Mouse (Mus musculus): Measurements from ENCODE around the gene Kbtbd4. TPM values are rescaled to one million over a fixed set of nuclear protein-coding genes. Genes with fewer than 3 reads are reported as not detected.

Kbtbd4 gene
- polyA plus RNA-seq, 1 experiment from 2014 or later = 49.5 TPM

DNA sequence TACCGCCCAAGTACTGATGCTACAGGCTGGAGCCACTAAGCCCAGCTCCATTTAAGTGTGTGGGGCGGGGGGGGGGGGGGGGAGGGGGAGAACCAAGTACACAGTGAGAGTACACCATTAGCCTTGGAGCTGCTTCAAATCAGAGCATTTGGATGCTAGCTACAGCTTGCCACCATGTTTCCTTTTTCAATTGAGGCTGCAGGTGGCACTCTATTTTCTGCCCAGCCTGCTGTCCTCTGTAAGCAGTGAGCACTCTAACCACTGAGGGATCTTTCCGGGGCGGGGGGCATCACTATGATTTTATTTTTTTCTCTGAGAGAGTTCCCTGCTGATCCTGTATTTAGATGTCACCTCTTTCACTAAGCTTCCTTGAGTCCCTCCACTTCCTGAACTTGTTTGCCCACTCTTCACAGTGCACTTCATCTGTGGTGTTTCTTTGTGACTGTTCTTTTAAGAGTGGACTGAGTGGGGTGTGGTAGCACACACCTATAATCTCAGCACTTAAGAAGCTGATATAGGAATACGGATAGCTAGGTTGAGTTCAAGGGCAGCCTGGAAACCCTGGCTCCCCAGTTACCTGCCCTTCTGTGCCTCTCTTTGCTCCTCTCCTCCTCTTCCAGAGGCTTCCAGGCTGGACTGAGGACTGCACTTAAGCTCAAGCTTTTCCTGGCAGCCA is 26.8 kb upstream of the Kbtbd4 start:
- no peak overlapping the region for H3K27ac ChIP-seq (ENCODE audit: low read depth, low read length)
- H3K27me3 ChIP-seq (ENCODE audit: control insufficient read depth, insufficient read depth, low read length) = peaks cover 4% of the 10 kb centered on the region; the same call in 1 of the 2 replicates
- H3K9ac ChIP-seq (ENCODE audit: low read length) = no peak overlapping the region
- no peaks in the 10 kb centered on the region for H3K9me3 ChIP-seq (ENCODE audit: control insufficient read depth, low read length)
- H3K4me1 ChIP-seq (ENCODE audit: control insufficient read depth, insufficient read depth, low read length) = no peaks in the 10 kb centered on the region
- H3K36me3 ChIP-seq (ENCODE audit: control insufficient read depth, insufficient read depth, low read length) = no peaks in the 10 kb centered on the region
- ATAC-seq (ENCODE audit: insufficient read depth, low FRiP score, low TSS enrichment) (no peak), DNase-seq (ENCODE audit: low spot score) (no peak)
- no peak overlapping the region for H3K4me2 ChIP-seq (ENCODE audit: low read depth)
- H3K4me3 ChIP-seq (ENCODE audit: low read depth, low read length) = no peak overlapping the region
- 63% methylated on average over 5 of the region's 5 CpGs for WGBS

DNA sequence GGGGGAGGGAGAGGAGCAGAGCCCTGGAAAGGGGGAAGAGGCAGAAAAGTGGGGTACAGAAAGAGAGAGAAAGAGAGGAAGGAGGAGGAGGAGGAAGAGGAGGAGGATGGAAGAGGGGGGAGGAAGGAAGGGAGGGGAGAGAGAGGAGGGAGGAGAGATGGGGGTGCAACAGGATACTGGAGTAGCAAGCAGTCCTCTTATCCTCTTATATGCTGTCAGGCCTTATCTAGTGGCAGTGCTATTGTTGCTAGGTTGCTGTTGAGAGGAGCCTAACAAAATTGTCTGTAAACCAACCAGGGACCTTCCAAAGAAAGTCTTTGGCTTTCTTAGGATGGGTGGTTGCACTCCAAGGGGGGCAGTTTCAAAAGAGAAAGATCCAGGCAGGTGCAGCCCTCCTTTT is 25.1 kb upstream of the Kbtbd4 start:
- Histone ChIP-seq H3K4me1 (ENCODE audit: control insufficient read depth, insufficient read depth, low read length) (no peaks in the 10 kb centered on the region), H3K27ac (ENCODE audit: low read depth, low read length) (no peak overlapping the region), H3K9me3 (ENCODE audit: control insufficient read depth, low read length) (no peaks in the 10 kb centered on the region), H3K36me3 (ENCODE audit: control insufficient read depth, insufficient read depth, low read length) (no peaks in the 10 kb centered on the region), H3K4me2 (ENCODE audit: low read depth) (no peak overlapping the region), H3K4me3 (ENCODE audit: low read depth, low read length) (no peak overlapping the region), H3K9ac (ENCODE audit: low read length) (no peak overlapping the region), H3K27me3 (ENCODE audit: control insufficient read depth, insufficient read depth, low read length) (peaks cover 4% of the 10 kb centered on the region; the same call in 1 of the 2 replicates)
- DNase-seq (ENCODE audit: low spot score) = no peak
- ATAC-seq (ENCODE audit: insufficient read depth, low FRiP score, low TSS enrichment) = no peak

DNA sequence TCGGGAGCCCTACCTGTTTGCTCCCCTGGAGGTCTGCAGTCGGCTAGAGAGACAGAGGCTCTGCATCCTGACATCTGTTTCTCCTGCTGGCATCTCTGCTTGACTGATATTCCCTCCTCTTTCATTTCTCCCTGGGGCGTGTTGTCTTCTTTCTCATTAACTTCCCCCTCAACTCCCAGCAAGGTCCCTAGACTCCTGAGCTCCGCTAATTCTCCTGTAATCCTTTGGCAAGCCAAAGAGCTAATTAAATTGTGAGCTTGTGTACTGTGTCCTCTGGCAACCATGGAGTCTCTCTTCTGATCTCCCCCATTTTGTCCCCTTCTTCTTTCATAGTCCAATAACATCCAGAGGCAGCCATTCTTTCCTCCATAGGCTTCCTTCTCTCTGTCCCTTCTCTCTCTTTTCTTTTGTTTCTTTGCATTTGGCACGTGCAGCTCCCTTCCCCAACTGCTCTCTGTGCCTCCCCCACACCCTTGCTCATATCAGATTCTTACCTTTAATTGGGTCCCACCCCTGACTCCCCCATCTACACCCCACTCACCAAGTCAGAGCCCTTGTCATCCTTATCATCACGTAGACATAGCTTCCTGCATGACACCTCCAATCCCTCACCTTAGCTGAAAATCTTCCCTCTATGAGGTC is 24.3 kb upstream of the Kbtbd4 start:
- Histone ChIP-seq H3K36me3 (ENCODE audit: control insufficient read depth, insufficient read depth, low read length) (no peaks in the 10 kb centered on the region), H3K27ac (ENCODE audit: low read depth, low read length) (no peak overlapping the region), H3K9ac (ENCODE audit: low read length) (no peak overlapping the region), H3K4me3 (ENCODE audit: low read depth, low read length) (no peak overlapping the region), H3K27me3 (ENCODE audit: control insufficient read depth, insufficient read depth, low read length) (peaks cover 4% of the 10 kb centered on the region), H3K9me3 (ENCODE audit: control insufficient read depth, low read length) (no peaks in the 10 kb centered on the region), H3K4me1 (ENCODE audit: control insufficient read depth, insufficient read depth, low read length) (no peaks in the 10 kb centered on the region), H3K4me2 (ENCODE audit: low read depth) (no peak overlapping the region)
- WGBS = 43% methylated on average over 6 of the region's 6 CpGs
- DNase-seq (ENCODE audit: low spot score) (no peak), ATAC-seq (ENCODE audit: insufficient read depth, low FRiP score, low TSS enrichment) (no peak)

DNA sequence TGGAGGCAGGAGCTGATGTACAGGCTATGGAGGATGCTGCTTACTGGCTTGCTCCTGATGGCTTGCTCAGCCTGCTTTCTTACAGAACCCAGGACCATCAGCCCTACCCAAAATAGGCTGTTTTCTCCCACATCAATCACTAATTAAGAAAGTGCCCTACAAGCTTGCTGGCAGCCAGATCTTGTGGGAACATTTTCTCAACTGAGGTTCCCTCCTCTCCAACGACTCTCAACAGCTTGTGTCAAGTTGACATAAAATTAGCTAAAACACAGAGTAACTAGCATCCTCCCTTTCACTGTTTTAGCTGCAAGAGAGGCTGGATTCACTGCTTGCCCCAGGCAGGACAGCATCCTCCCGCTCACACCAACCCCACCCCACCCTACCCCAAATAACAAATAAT is 22.7 kb upstream of the Kbtbd4 start:
- 0 out of 2 replicates have a peak, but pooled peaks cover 3% of the 10 kb centered on the region for H3K4me1 ChIP-seq (ENCODE audit: control insufficient read depth, insufficient read depth, low read length)
- H3K4me3 ChIP-seq (ENCODE audit: low read depth, low read length) = no peak overlapping the region
- H3K9ac ChIP-seq (ENCODE audit: low read length) = no peak overlapping the region
- peaks cover 14% of the 10 kb centered on the region for H3K27me3 ChIP-seq (ENCODE audit: control insufficient read depth, insufficient read depth, low read length)
- H3K36me3 ChIP-seq (ENCODE audit: control insufficient read depth, insufficient read depth, low read length) = no peaks in the 10 kb centered on the region
- 86% methylated on average over 2 of the region's 2 CpGs for WGBS
- no peaks in the 10 kb centered on the region for H3K9me3 ChIP-seq (ENCODE audit: control insufficient read depth, low read length)
- H3K27ac ChIP-seq (ENCODE audit: low read depth, low read length) = no peak overlapping the region
- H3K4me2 ChIP-seq (ENCODE audit: low read depth) = no peak overlapping the region
- DNase-seq (ENCODE audit: low spot score) (no peak), ATAC-seq (ENCODE audit: insufficient read depth, low FRiP score, low TSS enrichment) (no peak)

DNA sequence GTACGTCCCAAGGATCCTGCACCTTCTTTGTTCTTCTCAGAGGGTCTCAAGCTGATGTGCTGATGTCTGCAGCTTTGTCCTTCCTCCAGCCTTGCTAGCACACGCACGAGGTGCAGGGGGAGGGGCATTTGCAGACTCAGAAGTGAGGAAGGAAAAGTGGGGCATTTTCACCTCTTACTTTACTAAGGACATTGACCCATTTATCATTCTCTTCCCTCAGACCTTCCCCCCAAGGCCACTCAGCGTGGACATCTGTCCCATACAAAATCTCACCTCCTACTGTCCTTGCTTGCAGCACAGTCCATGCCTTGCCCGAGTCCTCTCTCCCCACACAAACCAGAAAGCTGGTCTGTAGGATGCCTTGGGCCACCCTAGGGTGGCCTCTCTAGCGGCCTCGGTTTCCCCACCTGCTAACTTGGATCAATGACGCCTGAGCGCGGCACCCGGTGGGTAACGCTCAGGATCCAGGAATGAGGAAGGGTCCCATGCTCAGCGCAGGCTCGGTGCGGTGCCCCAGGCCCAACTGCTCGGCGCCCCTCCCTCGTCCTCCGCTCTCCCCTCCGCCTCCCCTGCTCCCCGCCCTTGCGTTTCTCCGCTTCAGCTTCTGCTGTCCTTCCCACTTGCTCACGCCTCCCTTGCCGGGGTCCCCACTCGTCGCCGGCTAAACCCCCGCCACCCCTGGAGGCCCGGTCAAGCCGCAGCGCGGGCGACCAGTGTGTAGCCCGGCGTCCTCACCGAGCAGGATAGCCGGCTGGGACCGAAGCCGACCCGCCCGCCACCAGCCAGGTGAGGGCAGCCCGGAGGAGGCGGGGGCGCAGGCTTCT is 19.1 kb upstream of the Kbtbd4 start, which contains the start of gene C1qtnf4:
Gene C1qtnf4 (plus strand): TSS at position 643 of the 824 bp plus-strand sequence.
- Histone ChIP-seq H3K27me3 (ENCODE audit: control insufficient read depth, insufficient read depth, low read length) (peaks cover 39% of the 10 kb centered on the region), H3K4me1 (ENCODE audit: control insufficient read depth, insufficient read depth, low read length) (peaks cover 5% of the 10 kb centered on the region; the same call in 1 of the 2 replicates), H3K27ac (ENCODE audit: low read depth, low read length) (0 out of 2 replicates have a peak within 1 kb of the TSS, but pooled peaks have one; percentile 27), H3K4me3 (ENCODE audit: low read depth, low read length) (peak within 1 kb of the TSS; percentile 55), H3K9me3 (ENCODE audit: control insufficient read depth, low read length) (no peaks in the 10 kb centered on the region), H3K9ac (ENCODE audit: low read length) (peak within 1 kb of the TSS; percentile 72), H3K36me3 (ENCODE audit: control insufficient read depth, insufficient read depth, low read length) (no peaks in the 10 kb centered on the region), H3K4me2 (ENCODE audit: low read depth) (peak within 1 kb of the TSS; percentile 90)
- under 1% methylated on average over 44 of the region's 45 CpGs for WGBS
- DNase-seq (ENCODE audit: low spot score) (peak; percentile 63), ATAC-seq (ENCODE audit: insufficient read depth, low FRiP score, low TSS enrichment) (peak; percentile 56)

DNA sequence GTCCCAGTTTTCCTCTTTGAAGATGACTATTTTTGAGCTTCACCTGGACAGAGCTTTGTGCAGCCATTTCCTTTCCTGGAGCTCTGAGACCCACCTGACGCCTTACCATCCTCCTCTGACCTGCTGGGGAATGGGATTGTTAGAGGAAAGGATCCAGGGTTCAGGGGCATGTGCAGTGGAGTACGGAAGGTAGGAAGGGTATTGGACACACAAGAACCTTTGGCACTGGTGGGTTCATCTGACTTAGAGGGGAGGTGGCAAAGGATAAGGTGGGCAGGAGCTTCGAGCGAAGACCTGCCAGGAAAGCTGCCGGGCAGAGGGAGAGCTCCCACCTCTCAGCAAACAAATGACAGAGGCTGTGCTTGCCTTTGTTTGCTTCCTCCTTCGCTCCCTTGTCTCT is 18.1 kb upstream of the Kbtbd4 start:
- peak overlapping the region; percentile 55 for H3K4me3 ChIP-seq (ENCODE audit: low read depth, low read length)
- no peak overlapping the region for H3K27ac ChIP-seq (ENCODE audit: low read depth, low read length)
- H3K27me3 ChIP-seq (ENCODE audit: control insufficient read depth, insufficient read depth, low read length) = peaks cover 42% of the 10 kb centered on the region
- ATAC-seq (ENCODE audit: insufficient read depth, low FRiP score, low TSS enrichment) (no peak), DNase-seq (ENCODE audit: low spot score) (no peak)
- WGBS = 29% methylated on average over 6 of the region's 6 CpGs
- peak overlapping the region; percentile 72 for H3K9ac ChIP-seq (ENCODE audit: low read length)
- peaks cover 5% of the 10 kb centered on the region; the same call in 1 of the 2 replicates for H3K4me1 ChIP-seq (ENCODE audit: control insufficient read depth, insufficient read depth, low read length)
- peak overlapping the region; percentile 90 for H3K4me2 ChIP-seq (ENCODE audit: low read depth)
- H3K36me3 ChIP-seq (ENCODE audit: control insufficient read depth, insufficient read depth, low read length) = no peaks in the 10 kb centered on the region
- H3K9me3 ChIP-seq (ENCODE audit: control insufficient read depth, low read length) = no peaks in the 10 kb centered on the region

DNA sequence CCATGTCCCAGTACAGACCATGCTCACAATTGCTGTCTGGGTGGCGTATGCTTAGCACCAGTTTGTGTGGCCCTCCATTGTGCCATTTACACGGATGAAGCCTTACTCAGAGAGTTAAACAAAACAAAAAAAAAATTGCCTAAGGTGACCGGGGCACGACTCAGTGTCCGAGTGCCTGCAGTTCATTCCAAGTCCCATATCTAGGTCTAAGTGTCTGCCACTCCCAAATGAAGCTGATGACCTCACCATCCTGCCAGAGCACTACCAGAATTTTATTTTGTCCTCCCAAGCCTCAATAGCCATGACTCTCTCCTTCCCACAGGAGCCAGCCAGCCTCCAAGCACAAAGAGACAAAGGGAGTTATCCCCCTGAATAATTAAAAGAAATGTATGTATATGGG is 16.9 kb upstream of the Kbtbd4 start:
- H3K27ac ChIP-seq (ENCODE audit: low read depth, low read length) = no peak overlapping the region
- peak overlapping the region; percentile 55; the same call in 1 of the 2 replicates for H3K4me3 ChIP-seq (ENCODE audit: low read depth, low read length)
- no peaks in the 10 kb centered on the region for H3K36me3 ChIP-seq (ENCODE audit: control insufficient read depth, insufficient read depth, low read length)
- H3K9me3 ChIP-seq (ENCODE audit: control insufficient read depth, low read length) = no peaks in the 10 kb centered on the region
- peaks cover 5% of the 10 kb centered on the region; the same call in 1 of the 2 replicates for H3K4me1 ChIP-seq (ENCODE audit: control insufficient read depth, insufficient read depth, low read length)
- peak overlapping the region; percentile 90; the same call in 1 of the 2 replicates for H3K4me2 ChIP-seq (ENCODE audit: low read depth)
- 74% methylated on average over 5 of the region's 5 CpGs for whole genome bisulfite sequencing
- H3K9ac ChIP-seq (ENCODE audit: low read length) = no peak overlapping the region
- DNase-seq (ENCODE audit: low spot score) (no peak), ATAC-seq (ENCODE audit: insufficient read depth, low FRiP score, low TSS enrichment) (no peak)
- H3K27me3 ChIP-seq (ENCODE audit: control insufficient read depth, insufficient read depth, low read length) = peaks cover 42% of the 10 kb centered on the region
